Mouse (Mus musculus): ENCODE data around the gene Gm4302. TPM values are rescaled to one million over a fixed set of nuclear protein-coding genes. Genes with fewer than 3 reads are reported as not detected.

The Gm4302 gene
- polyA plus RNA-seq (2014; fragmentation: Illumina TruSeq; extraction: RNeasy Lipid Tissue Mini Kit (QIAGEN cat#74804); ENCODE audit: low replicate concordance), result not detected

DNA sequence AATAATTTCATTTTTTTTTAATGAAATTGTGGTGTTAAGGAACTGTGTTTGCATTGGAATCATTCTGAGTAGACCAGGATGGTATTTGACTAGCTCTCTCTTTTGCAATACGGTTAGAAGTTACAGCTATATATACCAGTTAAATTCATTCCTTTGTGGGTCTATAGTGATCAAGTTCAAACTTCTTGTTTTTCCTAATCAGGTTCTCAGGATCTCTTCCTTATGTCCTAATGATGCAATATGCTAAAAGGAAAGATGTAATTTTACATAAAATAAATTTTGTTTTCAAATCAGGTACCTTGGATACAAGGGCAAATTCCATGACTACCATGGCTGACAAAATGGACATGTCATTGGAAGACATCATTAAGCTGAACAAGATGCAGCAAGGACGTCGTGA, at the start of gene Gm4302:
TSS of gene Gm4302 (plus strand) at position 301 of the 400 bp plus-strand sequence.

DNA sequence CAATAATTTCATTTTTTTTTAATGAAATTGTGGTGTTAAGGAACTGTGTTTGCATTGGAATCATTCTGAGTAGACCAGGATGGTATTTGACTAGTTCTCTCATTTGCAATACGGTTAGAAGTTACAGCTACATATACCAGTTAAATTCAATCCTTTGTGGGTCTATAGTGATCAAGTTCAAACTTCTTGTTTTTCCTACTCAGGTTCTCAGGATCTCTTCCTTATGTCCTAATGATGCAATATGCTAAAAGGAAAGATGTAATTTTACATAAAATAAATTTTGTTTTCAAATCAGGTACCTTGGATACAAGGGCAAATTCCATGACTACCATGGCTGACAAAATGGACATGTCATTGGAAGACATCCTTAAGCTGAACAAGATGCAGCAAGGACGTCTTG, 5.3 kb upstream of the Gm4302 start, which contains the start of gene Gm4301:
TSS of gene Gm4301 (plus strand) at position 301 of the 400 bp plus-strand sequence.

DNA sequence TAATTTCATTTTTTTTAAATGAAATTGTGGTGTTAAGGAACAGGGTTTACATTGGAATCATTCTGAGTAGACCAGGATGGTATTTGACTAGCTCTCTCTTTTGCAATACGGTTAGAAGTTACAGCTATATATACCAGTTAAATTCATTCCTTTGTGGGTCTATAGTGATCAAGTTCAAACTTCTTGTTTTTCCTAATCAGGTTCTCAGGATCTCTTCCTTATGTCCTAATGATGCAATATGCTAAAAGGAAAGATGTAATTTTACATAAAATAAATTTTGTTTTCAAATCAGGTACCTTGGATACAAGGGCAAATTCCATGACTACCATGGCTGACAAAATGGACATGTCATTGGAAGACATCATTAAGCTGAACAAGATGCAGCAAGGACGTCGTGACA, 5.0 kb downstream of the Gm4302 start, which contains the start of gene Gm4303:
TSS of gene Gm4303 (plus strand) at position 301 of the 400 bp plus-strand sequence.

DNA sequence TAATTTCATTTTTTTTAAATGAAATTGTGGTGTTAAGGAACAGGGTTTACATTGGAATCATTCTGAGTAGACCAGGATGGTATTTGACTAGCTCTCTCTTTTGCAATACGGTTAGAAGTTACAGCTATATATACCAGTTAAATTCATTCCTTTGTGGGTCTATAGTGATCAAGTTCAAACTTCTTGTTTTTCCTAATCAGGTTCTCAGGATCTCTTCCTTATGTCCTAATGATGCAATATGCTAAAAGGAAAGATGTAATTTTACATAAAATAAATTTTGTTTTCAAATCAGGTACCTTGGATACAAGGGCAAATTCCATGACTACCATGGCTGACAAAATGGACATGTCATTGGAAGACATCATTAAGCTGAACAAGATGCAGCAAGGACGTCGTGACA, 10.2 kb downstream of the Gm4302 start, which contains the start of gene Gm4305:
TSS of gene Gm4305 (plus strand) at position 301 of the 400 bp plus-strand sequence.

DNA sequence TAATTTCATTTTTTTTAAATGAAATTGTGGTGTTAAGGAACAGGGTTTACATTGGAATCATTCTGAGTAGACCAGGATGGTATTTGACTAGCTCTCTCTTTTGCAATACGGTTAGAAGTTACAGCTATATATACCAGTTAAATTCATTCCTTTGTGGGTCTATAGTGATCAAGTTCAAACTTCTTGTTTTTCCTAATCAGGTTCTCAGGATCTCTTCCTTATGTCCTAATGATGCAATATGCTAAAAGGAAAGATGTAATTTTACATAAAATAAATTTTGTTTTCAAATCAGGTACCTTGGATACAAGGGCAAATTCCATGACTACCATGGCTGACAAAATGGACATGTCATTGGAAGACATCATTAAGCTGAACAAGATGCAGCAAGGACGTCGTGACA, 20.4 kb downstream of the Gm4302 start, which contains the start of gene Gm4307:
TSS of gene Gm4307 (plus strand) at position 301 of the 400 bp plus-strand sequence.

DNA sequence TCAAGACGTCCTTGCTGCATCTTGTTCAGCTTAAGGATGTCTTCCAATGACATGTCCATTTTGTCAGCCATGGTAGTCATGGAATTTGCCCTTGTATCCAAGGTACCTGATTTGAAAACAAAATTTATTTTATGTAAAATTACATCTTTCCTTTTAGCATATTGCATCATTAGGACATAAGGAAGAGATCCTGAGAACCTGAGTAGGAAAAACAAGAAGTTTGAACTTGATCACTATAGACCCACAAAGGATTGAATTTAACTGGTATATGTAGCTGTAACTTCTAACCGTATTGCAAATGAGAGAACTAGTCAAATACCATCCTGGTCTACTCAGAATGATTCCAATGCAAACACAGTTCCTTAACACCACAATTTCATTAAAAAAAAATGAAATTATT, 41.8 kb downstream of the Gm4302 start, which contains the start of gene Gm4312:
TSS of gene Gm4312 (minus strand) at position 101 of the 400 bp plus-strand sequence.

Other genes starting within 250 kb of the Gm4302 start
- gene Gm4301, start 5.2 kb upstream of the Gm4302 start, polyA plus RNA-seq (2014; fragmentation: Illumina TruSeq; extraction: RNeasy Lipid Tissue Mini Kit (QIAGEN cat#74804); ENCODE audit: low replicate concordance), result not detected
- not detected for gene Gm4303, start 5.1 kb downstream of the Gm4302 start, polyA plus RNA-seq (2014; fragmentation: Illumina TruSeq; extraction: RNeasy Lipid Tissue Mini Kit (QIAGEN cat#74804); ENCODE audit: low replicate concordance)
- not detected for gene Gm4305, start 10.3 kb downstream of the Gm4302 start, polyA plus RNA-seq (2014; fragmentation: Illumina TruSeq; extraction: RNeasy Lipid Tissue Mini Kit (QIAGEN cat#74804); ENCODE audit: low replicate concordance)
- not detected for gene Gm4307, start 20.5 kb downstream of the Gm4302 start, polyA plus RNA-seq (2014; fragmentation: Illumina TruSeq; extraction: RNeasy Lipid Tissue Mini Kit (QIAGEN cat#74804); ENCODE audit: low replicate concordance)
- gene Gm4312, start 41.7 kb downstream of the Gm4302 start, polyA plus RNA-seq (2014; fragmentation: Illumina TruSeq; extraction: RNeasy Lipid Tissue Mini Kit (QIAGEN cat#74804); ENCODE audit: low replicate concordance), result not detected
- gene Tmtc3, start 146.5 kb downstream of the Gm4302 start, polyA plus RNA-seq (2014; fragmentation: Illumina TruSeq; extraction: RNeasy Lipid Tissue Mini Kit (QIAGEN cat#74804); ENCODE audit: low replicate concordance), result 36.2 TPM
- gene Cep290, start 146.7 kb downstream of the Gm4302 start, polyA plus RNA-seq (2014; fragmentation: Illumina TruSeq; extraction: RNeasy Lipid Tissue Mini Kit (QIAGEN cat#74804); ENCODE audit: low replicate concordance), result 15.4 TPM
- gene 4930430F08Rik, start 249.6 kb downstream of the Gm4302 start, polyA plus RNA-seq (2014; fragmentation: Illumina TruSeq; extraction: RNeasy Lipid Tissue Mini Kit (QIAGEN cat#74804); ENCODE audit: low replicate concordance), result 12.0 TPM
- gene 1700017N19Rik, start 249.6 kb downstream of the Gm4302 start, polyA plus RNA-seq (2014; fragmentation: Illumina TruSeq; extraction: RNeasy Lipid Tissue Mini Kit (QIAGEN cat#74804); ENCODE audit: low replicate concordance), result not detected

All from small intestine, adult 10 weeks (tissue).